Mouse (Mus musculus): ENCODE data around the gene Defb43. TPM values are rescaled to one million over a fixed set of nuclear protein-coding genes. Genes with fewer than 3 reads are reported as not detected.
A peak's percentile ranks its signal among the peaks of the same experiment; 100 is the strongest.

The Defb43 gene
- polyA plus RNA-seq (2012; ENCODE audit: insufficient read depth, insufficient read length, missing spikeins), result not detected in 2 replicates

- Histone ChIP-seq H3K4me1 (ENCODE audit: control insufficient read depth, insufficient read depth, insufficient read length, low read length) (no peaks in the 10 kb centered on the region), H3K27ac (replicated peaks; ENCODE audit: low read depth, low read length) (no peak within 1 kb of the TSS), H3K4me3 (ENCODE audit: insufficient read depth, low read depth, low read length) (no peak within 1 kb of the TSS)
Measured at GRCm38 (mm10) chr14:63011471-63011870, at the start of gene Defb43. TSS of gene Defb43 (plus strand) at chr14:63011771.

GRCm38 (mm10) chr14:62963632-62964031 is 47.9 kb upstream of the Defb43 start:
- Histone ChIP-seq H3K27ac (replicated peaks; ENCODE audit: low read depth, low read length) (no peak overlapping the region), H3K4me1 (ENCODE audit: control insufficient read depth, insufficient read depth, insufficient read length, low read length) (0 out of 2 replicates have a peak, but pooled peaks cover 2% of the 10 kb centered on the region), H3K4me3 (ENCODE audit: insufficient read depth, low read depth, low read length) (no peak overlapping the region)

- Histone ChIP-seq H3K4me1 (ENCODE audit: control insufficient read depth, insufficient read depth, insufficient read length, low read length) (0 out of 2 replicates have a peak, but pooled peaks cover 2% of the 10 kb centered on the region), H3K27ac (replicated peaks; ENCODE audit: low read depth, low read length) (no peak overlapping the region), H3K4me3 (ENCODE audit: insufficient read depth, low read depth, low read length) (no peak overlapping the region)
Measured at GRCm38 (mm10) chr14:62965342-62965741, 46.2 kb upstream of the Defb43 start.

- Histone ChIP-seq H3K27ac (replicated peaks; ENCODE audit: low read depth, low read length) (no peak overlapping the region), H3K4me3 (ENCODE audit: insufficient read depth, low read depth, low read length) (peak overlapping the region; percentile 40), H3K4me1 (ENCODE audit: control insufficient read depth, insufficient read depth, insufficient read length, low read length) (0 out of 2 replicates have a peak, but pooled peaks cover 2% of the 10 kb centered on the region)
Measured at GRCm38 (mm10) chr14:62965811-62966520, 45.6 kb upstream of the Defb43 start.

- H3K4me1 ChIP-seq (ENCODE audit: control insufficient read depth, insufficient read depth, insufficient read length, low read length), result no peaks in the 10 kb centered on the region
- H3K4me3 ChIP-seq (ENCODE audit: insufficient read depth, low read depth, low read length), result no peak overlapping the region
- no peak overlapping the region for H3K27ac ChIP-seq (replicated peaks; ENCODE audit: low read depth, low read length)
Measured at GRCm38 (mm10) chr14:62975046-62975445, 36.5 kb upstream of the Defb43 start.

- H3K4me1 ChIP-seq (ENCODE audit: control insufficient read depth, insufficient read depth, insufficient read length, low read length), result no peaks in the 10 kb centered on the region
- H3K4me3 ChIP-seq (ENCODE audit: insufficient read depth, low read depth, low read length), result no peak overlapping the region
- H3K27ac ChIP-seq (replicated peaks; ENCODE audit: low read depth, low read length), result no peak overlapping the region
Measured at GRCm38 (mm10) chr14:62979815-62980214, 31.8 kb upstream of the Defb43 start.

GRCm38 (mm10) chr14:62984410-62984809 is 27.2 kb upstream of the Defb43 start, which contains the start of gene Defb48:
TSS of gene Defb48 (minus strand) at chr14:62984510.
- Histone ChIP-seq H3K4me3 (ENCODE audit: insufficient read depth, low read depth, low read length) (no peak within 1 kb of the TSS), H3K27ac (replicated peaks; ENCODE audit: low read depth, low read length) (no peak within 1 kb of the TSS), H3K4me1 (ENCODE audit: control insufficient read depth, insufficient read depth, insufficient read length, low read length) (no peaks in the 10 kb centered on the region)

- Histone ChIP-seq H3K4me1 (ENCODE audit: control insufficient read depth, insufficient read depth, insufficient read length, low read length) (no peaks in the 10 kb centered on the region), H3K4me3 (ENCODE audit: insufficient read depth, low read depth, low read length) (no peak overlapping the region), H3K27ac (replicated peaks; ENCODE audit: low read depth, low read length) (no peak overlapping the region)
Measured at GRCm38 (mm10) chr14:62991271-62991670, 20.3 kb upstream of the Defb43 start.

- Histone ChIP-seq H3K4me1 (ENCODE audit: control insufficient read depth, insufficient read depth, insufficient read length, low read length) (no peaks in the 10 kb centered on the region), H3K27ac (replicated peaks; ENCODE audit: low read depth, low read length) (no peak overlapping the region), H3K4me3 (ENCODE audit: insufficient read depth, low read depth, low read length) (no peak overlapping the region)
Measured at GRCm38 (mm10) chr14:62991849-62992510, 19.6 kb upstream of the Defb43 start.

GRCm38 (mm10) chr14:62997777-62998176 is 13.8 kb upstream of the Defb43 start, which contains the start of gene Defb47:
TSS of gene Defb47 (plus strand) at chr14:62998077.
- no peaks in the 10 kb centered on the region for H3K4me1 ChIP-seq (ENCODE audit: control insufficient read depth, insufficient read depth, insufficient read length, low read length)
- H3K27ac ChIP-seq (replicated peaks; ENCODE audit: low read depth, low read length), result no peak within 1 kb of the TSS
- H3K4me3 ChIP-seq (ENCODE audit: insufficient read depth, low read depth, low read length), result no peak within 1 kb of the TSS

- no peaks in the 10 kb centered on the region for H3K4me1 ChIP-seq (ENCODE audit: control insufficient read depth, insufficient read depth, insufficient read length, low read length)
- H3K27ac ChIP-seq (replicated peaks; ENCODE audit: low read depth, low read length), result no peak overlapping the region
- H3K4me3 ChIP-seq (ENCODE audit: insufficient read depth, low read depth, low read length), result no peak overlapping the region
Measured at GRCm38 (mm10) chr14:62998977-62999376, 12.6 kb upstream of the Defb43 start.

GRCm38 (mm10) chr14:63002588-63002987 is 9.0 kb upstream of the Defb43 start:
- Histone ChIP-seq H3K27ac (replicated peaks; ENCODE audit: low read depth, low read length) (no peak overlapping the region), H3K4me1 (ENCODE audit: control insufficient read depth, insufficient read depth, insufficient read length, low read length) (no peaks in the 10 kb centered on the region), H3K4me3 (ENCODE audit: insufficient read depth, low read depth, low read length) (no peak overlapping the region)

- Histone ChIP-seq H3K4me1 (ENCODE audit: control insufficient read depth, insufficient read depth, insufficient read length, low read length) (no peaks in the 10 kb centered on the region), H3K4me3 (ENCODE audit: insufficient read depth, low read depth, low read length) (no peak overlapping the region), H3K27ac (replicated peaks; ENCODE audit: low read depth, low read length) (no peak overlapping the region)
Measured at GRCm38 (mm10) chr14:63013082-63013481, 1.5 kb downstream of the Defb43 start.

GRCm38 (mm10) chr14:63014667-63015066 is 3.1 kb downstream of the Defb43 start:
- H3K27ac ChIP-seq (replicated peaks; ENCODE audit: low read depth, low read length), result no peak overlapping the region
- H3K4me3 ChIP-seq (ENCODE audit: insufficient read depth, low read depth, low read length), result no peak overlapping the region

GRCm38 (mm10) chr14:63020524-63021156 is 9.1 kb downstream of the Defb43 start:
- no peaks in the 10 kb centered on the region for H3K4me1 ChIP-seq (ENCODE audit: control insufficient read depth, insufficient read depth, insufficient read length, low read length)
- H3K27ac ChIP-seq (replicated peaks; ENCODE audit: low read depth, low read length), result no peak overlapping the region
- no peak overlapping the region for H3K4me3 ChIP-seq (ENCODE audit: insufficient read depth, low read depth, low read length)

More at GRCm38 (mm10) chr14:63014667-63015066, 3.1 kb downstream of the Defb43 start:
- H3K4me1 ChIP-seq (ENCODE audit: control insufficient read depth, insufficient read depth, insufficient read length, low read length), result no peaks in the 10 kb centered on the region

Data from brown adipose tissue, adult 24 weeks (tissue).